ENCODE assay signal across 8 mouse cellular contexts in genomic region chr4:144891121-144891711, GRCm38 (mm10). TPM values are rescaled to one million over a fixed set of nuclear protein-coding genes. Genes with fewer than 3 reads are reported as not detected.
DNase-seq lines count a peak whose midpoint lies in the region; ATAC-seq and TF ChIP-seq lines count a peak whose summit lies in the region.

No protein-coding gene starts in this region.

- DNase-seq in ovary, adult 18-20 months (ENCODE audit: low spot score), result peak; percentile 59
- DNase-seq in ovary, postnatal 36 days (ENCODE audit: low spot score), result no peak
- peak; percentile 30 for DNase-seq in adrenal gland, postnatal 25 days
- DNase-seq in heart, adult 2 months, result peak; percentile 74 to 79
- peak; percentile 41 for DNase-seq in thymus, adult 2 months
- DNase-seq in right cerebral cortex, postnatal 36 days (ENCODE audit: low spot score in 2 of 2), result no peak

- 37% methylated on average over 10 of the region's 10 CpGs for WGBS in heart, adult 2 months
- 31% methylated on average over 10 of the region's 10 CpGs for WGBS in kidney, embryonic 15.5 days
- WGBS in macrophage (ENCODE audit: missing documents), result 15% methylated on average over 9 of the region's 10 CpGs
- WGBS in thymus, adult 2 months, result 75% methylated on average over 10 of the region's 10 CpGs

- H3K9ac ChIP-seq in heart, adult 2 months (ENCODE audit: low read depth, low read length), result no peak overlapping the region
- H3K9ac ChIP-seq in kidney, embryonic 15.5 days, result no peak overlapping the region

- TF ChIP-seq POLR2A in heart, adult 2 months (IDR thresholded peaks at IDR 0.05; ENCODE audit: insufficient read depth, low read depth, low read length), result no peak
- TF ChIP-seq POLR2A in thymus, adult 2 months (IDR thresholded peaks at IDR 0.05; ENCODE audit: control insufficient read depth, extremely low read depth, insufficient read depth, low read length, poor library complexity), result no peak

- no peaks in the 10 kb centered on the region for H3K36me3 ChIP-seq in heart, adult 2 months (ENCODE audit: control insufficient read depth, insufficient read depth, low read length)
- no peaks in the 10 kb centered on the region for H3K36me3 ChIP-seq in kidney, embryonic 15.5 days
- no peaks in the 10 kb centered on the region for H3K36me3 ChIP-seq in macrophage (ENCODE audit: inconsistent target)
- H3K36me3 ChIP-seq in thymus, adult 2 months (ENCODE audit: control insufficient read depth, insufficient read depth, low read length), result no peaks in the 10 kb centered on the region

- peak overlapping the region; percentile 98 for H3K27ac ChIP-seq in heart, adult 2 months
- peak overlapping the region; percentile 93 for H3K27ac ChIP-seq in kidney, embryonic 15.5 days
- peak overlapping the region; percentile 100 for H3K27ac ChIP-seq in macrophage
- peak overlapping the region; percentile 71 for H3K27ac ChIP-seq in thymus, adult 2 months (ENCODE audit: control insufficient read depth, insufficient read depth, low read length)

- intact Hi-C loops in heart, adult 2 months (cut with DNase I), result loop anchor here (2.0 to 10.0 kb wide), 5 partner anchors 70 to 394 kb away; no protein-coding TSS in a partner anchor

- no peak for ATAC-seq in kidney, embryonic 15.5 days (replicated peaks; ENCODE audit: low FRiP score)

- no peak for TF ChIP-seq CTCF in heart, adult 2 months (IDR thresholded peaks at IDR 0.05)
- TF ChIP-seq CTCF in thymus, adult 2 months (IDR thresholded peaks at IDR 0.05; ENCODE audit: borderline replicate concordance, control insufficient read depth, extremely low read depth, insufficient read depth, low read length, poor library complexity), result no peak

- no peaks in the 10 kb centered on the region for H3K27me3 ChIP-seq in heart, adult 2 months (ENCODE audit: control insufficient read depth, insufficient read depth, low read length)
- H3K27me3 ChIP-seq in kidney, embryonic 15.5 days, result no peaks in the 10 kb centered on the region
- no peaks in the 10 kb centered on the region for H3K27me3 ChIP-seq in thymus, adult 2 months (ENCODE audit: control insufficient read depth, insufficient read depth, low read length)

- peaks cover 8% of the 10 kb centered on the region for H3K4me1 ChIP-seq in heart, adult 2 months (ENCODE audit: control insufficient read depth, insufficient read depth, low read length)
- H3K4me1 ChIP-seq in kidney, embryonic 15.5 days, result peaks cover 31% of the 10 kb centered on the region
- peaks cover 27% of the 10 kb centered on the region for H3K4me1 ChIP-seq in thymus, adult 2 months (replicated peaks; ENCODE audit: control insufficient read depth, insufficient read depth, low read length)

- peaks cover 2% of the 10 kb centered on the region for H3K79me2 ChIP-seq in heart, adult 2 months (replicated peaks; ENCODE audit: control insufficient read depth, insufficient read depth, low read length)
- peaks cover 31% of the 10 kb centered on the region for H3K79me2 ChIP-seq in macrophage (ENCODE audit: inconsistent target)

- H3K9me3 ChIP-seq in kidney, embryonic 15.5 days (replicated peaks), result no peaks in the 10 kb centered on the region

- TF ChIP-seq EP300 in heart, adult 2 months (IDR thresholded peaks at IDR 0.05; ENCODE audit: insufficient read depth, low read depth, low read length), result no peak

- peak overlapping the region; percentile 86 for H3K4me2 ChIP-seq in kidney, embryonic 15.5 days

- H3K4me3 ChIP-seq in heart, adult 2 months, result peak overlapping the region; percentile 83; the same call in 1 of the 2 replicates
- H3K4me3 ChIP-seq in kidney, embryonic 15.5 days (replicated peaks), result peak overlapping the region; percentile 81
- peak overlapping the region; percentile 99 for H3K4me3 ChIP-seq in macrophage (ENCODE audit: inconsistent target)
- peak overlapping the region; percentile 81 for H3K4me3 ChIP-seq in thymus, adult 2 months (ENCODE audit: control insufficient read depth, insufficient read depth, low read length)

RNA-seq across cellular contexts. Expression of gene Dhrs3, which starts 1.4 kb away (rescaled TPM):
- total RNA-seq in adrenal gland, postnatal 25 days (2021), result 83.0 and 111 TPM in 2 replicates
- 100 to 1,000 TPM; 139 to 143 TPM for total RNA-seq in heart, adult 2 months (2021)
- polyA plus RNA-seq in heart, adult 2 months (2012; rRNA removed), result 113 and 144 TPM in 2 replicates
- polyA plus RNA-seq in kidney, embryonic 15.5 days (2015; fragmentation: Nextera tagmentation; extraction: Ambion mirVana), result 207 TPM in 2 replicates
- total RNA-seq in macrophage (2018; cell fraction: chromatin; rRNA removed), result 100 to 1,000 TPM in 24 of 26 experiments, 10 to 100 TPM in 2; 86.8 to 665 (median 236) TPM
- total RNA-seq in macrophage (2018; cell fraction: cytosol; rRNA removed), result 1,000 to 10,000 TPM in 6 of 26 experiments, 100 to 1,000 TPM in 20; 397 to 1,306 (median 691) TPM
- 1,000 to 10,000 TPM in 3 of 26 experiments, 100 to 1,000 TPM in 23; 221 to 1,223 (median 655) TPM for total RNA-seq in macrophage (2018; cell fraction: nucleus; rRNA removed)
- 386 to 676 TPM (median 674 TPM) in 3 replicates for polyA plus RNA-seq in macrophage (2018)
- polyA plus RNA-seq in thymus, adult 2 months (2012; rRNA removed), result 224 and 227 TPM in 2 replicates

Comparison
In these comparisons a context has a peak if more than half of its experiments do, and no peak if none do; other contexts are left out.
1. DNase-seq: peak in ovary, adult 18-20 months (single experiment), adrenal gland, postnatal 25 days (single experiment), heart, adult 2 months (2 of 2) and thymus, adult 2 months (single experiment); none in ovary, postnatal 36 days (single experiment) and right cerebral cortex, postnatal 36 days (0 of 2).
2. Peak in every context shown above with its lines, with median percentiles within 50 percentile points of each other: H3K27ac ChIP-seq and H3K4me3 ChIP-seq.